Mouse (Mus musculus): ENCODE measurements around the gene Sigmar1.

- no peak for TF ChIP-seq POLR2A (IDR thresholded peaks at IDR 0.05; ENCODE audit: insufficient read depth, low read depth, low read length)
- TF ChIP-seq EP300 (IDR thresholded peaks at IDR 0.05; ENCODE audit: insufficient read depth, low read depth, low read length), result no peak
- TF ChIP-seq CTCF (IDR thresholded peaks at IDR 0.05), result no peak
Measured at GRCm38 (mm10) chr4:41745021-41745420, 10.9 kb downstream of the Sigmar1 start.
